Mouse (Mus musculus) hindbrain, embryonic 16.5 days (tissue): ENCODE data around the gene Psat1. TPM values are rescaled to one million over a fixed set of nuclear protein-coding genes. Genes with fewer than 3 reads are reported as not detected.

Experiments
- ATAC-seq: fragments of 200-750 bp; cut with Nextera tagmentation; 2 replicates; pipeline ENCODE4 v1.8.0; 2017; ENCODE audit warnings: moderate TSS enrichment, moderate library complexity
- H3K27ac ChIP-seq: fragments of 300-500 bp; sonication (generic); 2 replicates; pipeline ENCODE4 v1.5.1; 2014; ENCODE audit warnings: low read depth, mild to moderate bottlenecking, control low read depth, low read length, moderate library complexity
- H3K27me3 ChIP-seq: fragments of 300-500 bp; sonication (generic); replicated peaks from 2 replicates; pipeline ENCODE4 v1.6.1; 2014; ENCODE audit warnings: low read length; ENCODE audit not compliant: control insufficient read depth, insufficient read depth
- H3K36me3 ChIP-seq: fragments of 300-500 bp; sonication (generic); 2 replicates; pipeline ENCODE4 v1.6.1; 2014; ENCODE audit warnings: mild to moderate bottlenecking, low read length, moderate library complexity, mixed read lengths; ENCODE audit not compliant: control insufficient read depth, insufficient read depth
- H3K4me1 ChIP-seq: fragments of 300-500 bp; sonication (generic); 2 replicates; pipeline ENCODE4 v1.6.1; 2014; ENCODE audit warnings: low read depth, low read length; ENCODE audit not compliant: control insufficient read depth, insufficient read depth
- H3K4me2 ChIP-seq: fragments of 300-500 bp; sonication (generic); 2 replicates; pipeline ENCODE4 v1.6.1; 2014; ENCODE audit warnings: mild to moderate bottlenecking, low read length, control low read depth, moderate library complexity
- H3K4me3 ChIP-seq: fragments of 300-500 bp; sonication (generic); 2 replicates; pipeline ENCODE4 v1.5.1; 2014; ENCODE audit warnings: mild to moderate bottlenecking, low read length, control low read depth, moderate library complexity
- H3K9ac ChIP-seq: fragments of 300-500 bp; sonication (generic); 2 replicates; pipeline ENCODE4 v1.6.1; 2014; ENCODE audit warnings: low read depth, mild to moderate bottlenecking, control low read depth, low read length, moderate library complexity
- H3K9me3 ChIP-seq: fragments of 300-500 bp; sonication (generic); 2 replicates; pipeline ENCODE4 v1.6.1; 2014; ENCODE audit warnings: mild to moderate bottlenecking, low read length, moderate library complexity; ENCODE audit not compliant: control insufficient read depth
- WGBS: fragments of 180-500 bp; shearing (Covaris S2); extraction: QIAGEN DNeasy Blood & Tissue Kit; methylation state at CpG from one replicate; pipeline ENCODE4 v1.1.7; 2014; 5-methylcytosine and 5-hydroxymethylcytosine counted together
- polyA plus RNA-seq: library from polyadenylated mRNA; unstranded; fragments of >200 nt; fragmentation: Nextera tagmentation; extraction: Ambion mirVana; gene quantifications from 2 replicates; pipeline ENCODE4 v1.2.1, GENCODE M21; 2015

Psat1 gene
- polyA plus RNA-seq, 1 experiment from 2014 or later, result 88.3 TPM

DNA sequence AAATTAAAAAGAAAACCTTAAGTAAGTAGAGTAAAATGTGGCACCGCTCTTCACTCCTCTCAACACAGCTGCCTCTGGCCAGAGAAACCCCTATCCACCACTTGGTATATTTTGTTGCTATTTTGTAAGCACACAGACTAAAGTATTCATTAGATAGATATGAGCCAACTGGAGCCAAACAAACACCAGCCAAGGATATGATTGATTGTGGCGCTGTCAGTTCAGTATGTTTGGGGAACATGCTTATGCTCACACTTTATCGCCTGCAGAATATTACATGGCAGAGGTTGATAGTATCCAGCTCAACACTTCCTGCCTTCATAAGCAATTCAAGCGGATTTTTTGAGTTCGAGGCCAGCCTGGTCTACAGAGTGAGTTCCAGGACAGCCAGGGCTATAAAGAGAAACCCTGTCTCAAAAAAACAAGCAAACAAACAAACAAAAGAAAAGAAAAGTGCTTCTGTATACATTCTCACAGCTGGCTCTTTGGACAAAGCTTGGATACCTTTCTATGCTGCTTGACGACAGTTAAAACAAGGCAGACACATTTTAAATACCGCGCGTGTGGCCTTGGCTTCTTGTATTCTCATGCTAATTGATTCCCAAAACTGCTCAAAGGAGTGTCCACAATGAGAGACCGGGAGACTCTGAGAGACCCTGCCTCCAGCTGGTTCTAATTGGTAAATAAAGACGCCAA is 4.6 kb downstream of the Psat1 start:
- Histone ChIP-seq H3K27ac (no peak overlapping the region), H3K4me3 (no peak overlapping the region), H3K4me1 (no peaks in the 10 kb centered on the region), H3K36me3 (no peaks in the 10 kb centered on the region), H3K27me3 (no peaks in the 10 kb centered on the region), H3K4me2 (no peak overlapping the region), H3K9ac (no peak overlapping the region), H3K9me3 (no peaks in the 10 kb centered on the region; the same call in 1 of the 2 replicates)
- no peak for ATAC-seq
- WGBS, result 41% methylated on average over 11 of the region's 11 CpGs

DNA sequence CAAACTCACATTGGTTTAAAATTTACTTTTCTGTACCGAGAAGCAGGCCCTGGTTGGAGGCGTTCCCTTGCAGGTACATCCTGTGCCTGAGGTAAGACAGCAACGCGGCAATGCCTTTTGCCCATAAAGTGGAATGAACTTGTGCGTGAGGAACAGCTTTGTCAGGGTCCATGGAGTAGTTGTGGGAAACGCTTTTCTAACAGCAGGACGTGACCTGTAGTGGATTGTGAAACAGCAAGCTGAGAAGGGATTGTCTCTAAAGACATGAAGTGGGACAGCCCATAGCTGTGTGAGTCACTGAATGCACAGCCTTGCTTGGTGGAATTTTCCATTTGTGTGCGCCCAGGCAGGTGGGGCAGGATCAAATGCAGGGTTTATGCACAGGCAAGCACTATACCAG is 5.7 kb downstream of the Psat1 start:
- no peaks in the 10 kb centered on the region for H3K36me3 ChIP-seq
- H3K27me3 ChIP-seq, result no peaks in the 10 kb centered on the region
- no peak for ATAC-seq
- no peak overlapping the region for H3K4me3 ChIP-seq
- WGBS, result 86% methylated on average over 8 of the region's 8 CpGs
- no peaks in the 10 kb centered on the region for H3K4me1 ChIP-seq
- no peak overlapping the region for H3K27ac ChIP-seq
- H3K9me3 ChIP-seq, result no peaks in the 10 kb centered on the region; the same call in 1 of the 2 replicates
- H3K4me2 ChIP-seq, result no peak overlapping the region
- no peak overlapping the region for H3K9ac ChIP-seq

DNA sequence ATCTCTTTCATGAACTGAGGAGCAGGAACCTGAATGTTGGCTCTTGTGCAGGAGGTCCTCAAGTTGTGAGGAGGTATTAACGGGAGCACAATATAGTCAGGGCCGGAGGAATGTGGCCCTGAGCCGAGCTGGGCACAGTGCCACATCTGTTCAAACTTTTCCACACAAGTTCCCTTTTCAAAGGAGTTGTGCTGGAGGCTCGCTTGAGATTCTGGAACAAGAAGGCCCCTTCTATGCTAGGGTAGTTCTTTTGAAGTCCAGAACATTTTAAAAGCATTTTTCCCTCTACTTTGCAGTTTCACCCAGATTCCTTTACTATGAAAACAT is 21.5 kb downstream of the Psat1 start:
- peak; percentile 41 for ATAC-seq
- WGBS, result 6% methylated on average over 4 of the region's 4 CpGs
- Histone ChIP-seq H3K9ac (no peak overlapping the region; the same call in 1 of the 2 replicates), H3K4me2 (peak overlapping the region; percentile 99), H3K4me3 (peak overlapping the region; percentile 77), H3K27ac (peak overlapping the region; percentile 82), H3K27me3 (no peaks in the 10 kb centered on the region), H3K9me3 (no peaks in the 10 kb centered on the region), H3K36me3 (no peaks in the 10 kb centered on the region), H3K4me1 (peaks cover 13% of the 10 kb centered on the region)

DNA sequence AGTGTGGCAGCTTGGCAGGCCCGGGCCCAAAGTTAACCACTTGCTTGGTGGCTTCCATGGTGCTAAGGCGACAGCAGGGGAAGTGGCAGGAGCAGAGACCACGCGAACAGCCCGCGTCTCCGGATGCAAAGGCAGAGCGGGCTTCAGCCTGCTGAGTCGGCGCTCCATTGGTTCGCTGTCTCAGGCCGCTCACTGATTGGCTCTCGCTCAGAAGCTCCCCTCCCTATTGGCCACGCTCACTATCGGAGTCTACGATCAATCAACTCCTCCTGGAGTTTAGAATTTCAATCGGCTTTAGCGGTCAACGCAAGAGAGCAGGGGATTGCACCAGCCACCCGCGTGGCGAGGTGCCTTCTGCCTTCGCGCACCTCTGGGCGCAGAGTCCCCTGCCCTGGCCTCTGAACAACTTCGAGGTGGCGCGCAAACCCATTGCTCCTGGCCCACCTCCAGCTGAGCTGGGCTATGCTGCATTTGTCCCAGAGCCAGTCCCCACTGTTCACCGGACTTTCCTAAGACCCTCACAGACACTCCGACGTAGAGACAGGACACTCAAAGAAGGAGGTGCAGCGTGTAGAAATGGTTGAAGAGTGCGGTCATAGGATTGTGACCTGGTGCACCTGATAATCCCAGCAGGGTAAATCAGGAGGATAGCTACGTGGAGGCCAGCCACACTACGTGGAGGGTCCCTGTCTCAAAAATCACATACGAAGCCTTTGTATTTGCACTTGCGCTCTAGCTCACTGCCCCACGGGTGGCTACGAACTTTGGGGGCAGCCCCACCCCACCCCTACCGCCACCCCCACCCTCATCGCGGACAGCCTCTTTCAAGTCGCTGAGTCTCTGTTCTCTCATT is 22.0 kb downstream of the Psat1 start:
- peak; percentile 99 for ATAC-seq
- H3K4me2 ChIP-seq, result peak overlapping the region; percentile 99
- H3K27me3 ChIP-seq, result no peaks in the 10 kb centered on the region
- no peaks in the 10 kb centered on the region for H3K36me3 ChIP-seq
- under 1% methylated on average over 43 of the region's 43 CpGs for WGBS
- H3K4me3 ChIP-seq, result peak overlapping the region; percentile 77
- H3K9me3 ChIP-seq, result no peaks in the 10 kb centered on the region
- peak overlapping the region; percentile 76 for H3K9ac ChIP-seq
- H3K27ac ChIP-seq, result peak overlapping the region; percentile 86
- H3K4me1 ChIP-seq, result peaks cover 13% of the 10 kb centered on the region

DNA sequence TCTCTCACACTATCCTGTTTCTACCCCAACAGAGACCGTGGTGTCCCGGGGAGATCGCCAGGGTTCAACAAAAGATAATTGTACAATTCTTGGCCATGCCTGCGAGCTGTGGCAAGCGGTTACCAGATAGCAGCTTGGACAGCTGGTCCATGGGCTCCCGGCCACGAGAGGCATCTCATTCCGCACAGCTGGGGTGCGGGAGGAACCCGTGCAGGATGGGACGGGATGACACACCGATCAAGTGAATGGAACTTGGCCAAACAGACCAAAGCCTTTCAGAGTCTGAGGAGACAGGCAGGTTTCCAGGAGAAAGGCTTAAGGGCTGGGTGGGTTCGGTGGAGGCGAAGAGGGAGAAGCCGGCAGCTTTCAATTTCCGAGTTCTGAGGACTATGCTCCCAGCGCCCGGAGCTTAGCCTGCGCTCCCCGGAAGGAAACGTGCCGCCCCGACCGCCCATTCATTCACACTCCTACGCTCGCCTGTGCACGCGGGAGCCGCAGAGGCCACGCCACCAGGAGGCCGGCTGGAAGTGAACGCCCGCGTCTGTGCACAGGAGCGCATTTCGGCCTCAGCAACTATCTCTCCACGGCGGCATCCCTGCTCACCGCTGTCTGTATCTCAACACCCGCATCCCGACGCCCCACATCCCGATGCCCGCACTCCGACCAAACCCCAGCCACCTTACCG is 22.8 kb downstream of the Psat1 start:
- under 1% methylated on average over 46 of the region's 46 CpGs for WGBS
- Histone ChIP-seq H3K4me1 (peaks cover 13% of the 10 kb centered on the region), H3K9ac (peak overlapping the region; percentile 76), H3K27ac (peak overlapping the region; percentile 86), H3K27me3 (no peaks in the 10 kb centered on the region), H3K4me3 (peak overlapping the region; percentile 77), H3K36me3 (no peaks in the 10 kb centered on the region), H3K4me2 (peak overlapping the region; percentile 99), H3K9me3 (no peaks in the 10 kb centered on the region)
- peak; percentile 75 for ATAC-seq

- H3K36me3 ChIP-seq, result no peaks in the 10 kb centered on the region
- no peaks in the 10 kb centered on the region for H3K9me3 ChIP-seq
- H3K27ac ChIP-seq, result peak overlapping the region; percentile 86; the same call in 1 of the 2 replicates
- peak overlapping the region; percentile 77 for H3K4me3 ChIP-seq
- peak overlapping the region; percentile 99 for H3K4me2 ChIP-seq
- ATAC-seq, result no peak
- peak overlapping the region; percentile 76 for H3K9ac ChIP-seq
- 31% methylated on average over 9 of the region's 9 CpGs for WGBS
- peaks cover 13% of the 10 kb centered on the region for H3K4me1 ChIP-seq
- H3K27me3 ChIP-seq, result no peaks in the 10 kb centered on the region
Observed at GRCm38 (mm10) chr19:15923426-15923825, 23.7 kb downstream of the Psat1 start.

- no peaks in the 10 kb centered on the region for H3K27me3 ChIP-seq
- no peaks in the 10 kb centered on the region for H3K9me3 ChIP-seq
- no peak overlapping the region for H3K4me2 ChIP-seq
- 94% methylated on average over 7 of the region's 7 CpGs for WGBS
- no peak overlapping the region for H3K9ac ChIP-seq
- H3K36me3 ChIP-seq, result peaks cover 6% of the 10 kb centered on the region; the same call in 1 of the 2 replicates
- no peak overlapping the region for H3K4me3 ChIP-seq
- ATAC-seq, result no peak
- H3K4me1 ChIP-seq, result peaks cover 8% of the 10 kb centered on the region
- H3K27ac ChIP-seq, result no peak overlapping the region
Observed at GRCm38 (mm10) chr19:15919336-15919735, 27.8 kb downstream of the Psat1 start.

GRCm38 (mm10) chr19:15918111-15918510 is 29.0 kb downstream of the Psat1 start:
- no peak overlapping the region for H3K27ac ChIP-seq
- ATAC-seq, result no peak

More at GRCm38 (mm10) chr19:15918111-15918510, 29.0 kb downstream of the Psat1 start:
- H3K9me3 ChIP-seq, result no peaks in the 10 kb centered on the region
- H3K4me1 ChIP-seq, result no peaks in the 10 kb centered on the region; the same call in 1 of the 2 replicates
- no peak overlapping the region for H3K4me2 ChIP-seq
- H3K36me3 ChIP-seq, result peaks cover 10% of the 10 kb centered on the region; the same call in 1 of the 2 replicates
- WGBS, result 96% methylated on average over 7 of the region's 7 CpGs
- no peak overlapping the region for H3K9ac ChIP-seq
- no peak overlapping the region for H3K4me3 ChIP-seq
- H3K27me3 ChIP-seq, result no peaks in the 10 kb centered on the region
